Mouse (Mus musculus) activated CD4-positive, CD25-positive, alpha-beta regulatory T cell, adult 4 months (primary cell): ENCODE data around the gene Cat. TPM values are rescaled to one million over a fixed set of nuclear protein-coding genes. Genes with fewer than 3 reads are reported as not detected.

Experiments
- ATAC-seq: one replicate; pipeline ENCODE4 v1.8.0; 2017
- polyA plus RNA-seq, 2 experiments: library from polyadenylated mRNA; unstranded; fragments of 100-300 nt; shearing (Covaris generic); gene quantifications; one replicate each; pipeline ENCODE4 v1.2.1; 2017

Cat gene
- polyA plus RNA-seq, 2 experiments from 2014 or later = 104 to 110 TPM

DNA sequence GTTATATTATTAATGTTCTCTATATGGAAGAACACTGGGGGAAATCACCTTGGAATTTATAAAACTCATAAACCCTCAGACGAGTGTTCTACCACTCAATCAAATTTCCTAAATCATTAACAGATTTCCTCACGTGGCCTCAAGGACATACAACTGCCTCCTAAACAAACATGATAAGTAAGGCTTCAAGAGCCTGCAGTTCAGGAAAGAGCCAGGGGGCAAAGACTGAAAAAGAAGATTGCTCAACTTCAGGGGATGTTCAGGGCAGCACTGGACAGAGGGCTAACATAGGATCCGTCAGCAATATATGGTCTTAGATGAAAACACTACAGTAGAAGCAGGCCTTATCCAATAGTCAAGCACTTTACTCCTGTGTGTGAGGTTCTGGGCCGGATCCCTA, 7.5 kb downstream of the Cat start:
- ATAC-seq = no peak

DNA sequence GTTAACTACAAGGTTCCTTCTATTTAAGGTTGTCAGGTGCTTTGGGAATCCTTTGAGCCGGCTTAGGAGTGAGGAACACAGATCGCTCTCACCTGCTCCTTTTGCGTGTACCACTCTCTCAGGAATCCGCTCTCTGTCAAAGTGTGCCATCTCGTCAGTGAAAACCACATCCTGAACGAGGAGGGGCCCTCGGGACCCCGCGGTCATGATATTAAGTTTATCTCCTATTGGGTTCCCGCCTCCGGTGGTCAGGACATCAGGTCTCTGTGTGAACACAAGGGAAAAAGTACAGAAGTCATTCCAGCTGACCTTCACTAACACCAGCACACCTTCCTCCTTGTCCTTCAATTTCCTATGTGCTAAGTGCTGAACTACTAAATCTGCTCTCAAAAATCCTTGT, 8.3 kb downstream of the Cat start:
- ATAC-seq = no peak

DNA sequence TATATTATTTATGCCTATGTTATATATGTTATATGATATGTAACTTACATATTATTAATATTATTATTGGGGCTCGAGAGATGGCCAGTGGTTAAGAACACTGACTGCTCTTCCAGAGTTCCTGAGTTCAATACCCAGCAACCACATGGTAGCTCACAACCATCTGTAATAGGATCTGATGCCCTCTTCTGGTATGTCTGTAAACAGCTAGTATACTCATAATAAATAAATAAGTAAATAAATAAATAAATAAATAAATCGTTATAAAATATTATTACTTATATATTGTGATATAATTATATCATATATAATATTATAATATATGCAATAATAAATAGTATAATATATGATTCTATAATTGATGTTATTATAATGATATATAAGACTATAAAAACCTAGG, 8.8 kb downstream of the Cat start:
- ATAC-seq = no peak

DNA sequence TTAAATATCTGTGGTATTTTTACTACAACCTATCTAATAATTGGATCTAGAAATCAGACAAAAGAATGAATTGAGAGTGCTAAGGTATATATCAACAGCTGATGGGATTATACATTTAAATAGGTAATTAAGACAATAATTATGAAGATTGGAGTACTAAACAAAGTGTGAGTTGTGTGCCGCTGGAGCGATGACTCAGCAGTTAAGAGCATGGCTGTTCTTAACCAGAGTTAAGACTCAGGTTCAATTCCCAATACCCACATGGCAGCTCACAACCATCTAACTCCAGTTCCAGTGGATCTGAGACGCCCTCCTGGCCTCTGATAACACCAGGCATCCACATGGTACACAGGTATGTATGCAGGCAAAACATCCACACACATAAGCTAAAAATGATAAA, 11.6 kb downstream of the Cat start:
- ATAC-seq = no peak

DNA sequence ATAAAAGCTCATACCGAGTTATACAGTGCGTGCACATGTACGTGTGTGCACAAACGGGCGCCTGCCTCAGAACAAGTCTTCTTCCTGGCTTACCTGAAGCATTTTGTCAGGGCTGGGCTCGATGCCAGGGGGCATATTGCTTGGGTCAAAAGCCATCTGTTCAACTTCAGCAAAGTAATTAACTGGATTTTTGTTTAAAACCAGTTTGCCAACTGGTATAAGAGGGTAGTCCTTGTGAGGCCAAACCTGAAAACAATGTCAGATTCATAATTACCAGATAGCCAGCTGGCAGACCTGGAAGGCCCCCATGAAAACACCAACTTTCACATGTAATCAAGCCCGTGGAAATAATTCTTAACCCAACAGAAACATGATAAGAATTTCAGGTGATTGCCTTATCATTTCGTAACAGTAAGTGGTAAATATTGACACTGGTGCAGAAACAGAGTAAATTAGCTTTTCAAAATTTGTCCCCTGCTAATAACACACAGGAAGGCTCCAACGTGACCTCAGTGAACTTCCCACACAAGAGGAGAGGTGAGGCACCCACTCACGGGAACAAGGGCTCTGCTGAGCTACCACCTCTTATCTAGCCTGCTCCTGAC, 17.9 kb downstream of the Cat start:
- ATAC-seq = no peak

DNA sequence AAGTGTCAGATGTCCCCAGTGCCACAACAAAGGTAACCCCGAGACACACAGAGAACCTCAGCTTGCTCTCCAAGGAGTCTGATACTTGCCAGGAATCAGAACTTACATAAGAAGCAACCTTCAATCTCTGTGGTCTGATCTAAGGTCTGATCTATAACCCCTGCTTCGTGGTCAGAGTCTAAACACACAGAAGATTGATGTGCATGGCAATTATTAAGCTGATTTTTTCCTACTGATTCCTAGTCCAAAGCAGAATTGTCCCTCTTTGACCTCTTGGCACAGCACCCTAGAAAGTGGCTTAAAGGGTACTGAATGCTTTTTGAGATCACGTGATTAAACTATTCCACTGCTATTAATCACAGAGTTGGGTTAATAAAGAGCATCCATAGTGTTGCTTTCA, 18.7 kb downstream of the Cat start:
- no peak for ATAC-seq

DNA sequence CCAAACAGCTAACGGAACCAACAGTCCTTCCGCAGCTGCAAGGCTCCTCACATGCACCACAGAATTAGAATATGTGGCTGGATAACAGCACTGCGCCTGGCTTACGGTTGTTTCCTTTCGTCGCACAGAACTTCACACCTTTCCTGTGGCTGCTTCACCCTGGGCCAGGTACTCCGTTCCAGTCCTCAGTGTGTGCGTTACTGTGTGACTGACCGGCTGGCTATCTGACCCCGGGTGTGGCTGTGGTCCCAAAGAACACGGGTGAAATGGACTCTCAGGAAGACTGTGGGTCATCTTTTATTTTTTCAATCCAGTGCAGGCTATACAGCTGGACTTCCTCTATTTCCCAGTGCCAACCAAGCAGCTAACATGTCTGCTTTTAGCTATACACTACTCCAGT, 19.5 kb downstream of the Cat start:
- ATAC-seq = no peak

DNA sequence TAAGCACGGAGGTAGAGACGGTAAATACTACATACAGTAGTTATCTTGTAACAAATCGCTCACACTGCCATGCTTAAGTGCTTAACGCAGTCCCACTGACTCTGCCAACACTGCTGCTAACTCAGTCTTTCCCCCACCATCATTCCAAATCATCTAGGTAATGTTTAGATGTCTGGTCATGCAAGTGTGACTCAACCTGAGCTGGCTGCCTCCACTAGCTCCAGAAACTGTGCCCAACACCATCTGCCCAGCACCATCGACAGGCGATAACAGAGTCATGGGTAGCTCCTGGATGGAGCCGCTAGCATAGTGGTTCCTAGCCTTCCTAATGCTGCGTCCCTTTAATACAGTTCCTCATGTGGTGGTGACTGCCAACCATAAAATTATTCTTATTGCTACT, 20.4 kb downstream of the Cat start:
- ATAC-seq = no peak

DNA sequence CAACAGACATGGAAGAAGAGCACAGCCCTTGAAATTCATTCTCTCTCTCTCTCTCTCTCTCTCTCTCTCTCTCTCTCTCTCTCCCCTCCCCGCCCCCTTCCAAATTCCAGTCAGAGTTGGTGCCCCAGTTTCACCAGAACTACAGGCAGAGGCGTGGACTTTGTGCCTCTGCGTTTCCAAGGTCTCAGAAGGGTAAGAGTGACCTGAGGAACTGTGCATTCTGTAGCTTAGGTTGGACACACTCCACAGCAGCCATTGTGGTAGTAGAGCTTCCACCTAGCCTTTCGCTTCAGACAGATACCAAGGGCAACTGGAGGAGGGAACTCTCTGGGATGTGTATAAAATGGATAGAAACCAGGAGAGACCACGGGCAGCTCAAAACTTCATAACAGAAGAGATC, 22.2 kb downstream of the Cat start:
- no peak for ATAC-seq

DNA sequence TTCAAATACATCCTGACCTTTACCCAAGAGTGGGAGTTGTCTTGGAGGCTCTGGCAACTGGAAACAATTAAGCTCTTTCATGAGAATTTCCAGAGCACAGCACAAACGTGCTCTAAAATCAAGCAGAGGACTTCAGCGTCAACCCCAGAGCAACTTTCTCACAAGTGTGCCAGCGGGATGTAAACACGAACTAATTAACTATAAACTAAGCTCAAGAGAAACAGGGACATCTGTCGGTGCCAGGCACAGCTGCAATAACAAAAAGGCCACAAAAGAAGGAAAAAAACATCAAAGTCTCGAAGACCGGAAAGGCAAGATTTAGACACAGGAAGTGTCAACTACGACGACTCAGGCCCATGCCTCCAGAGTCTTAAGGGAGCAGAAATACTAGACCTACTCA, 23.2 kb downstream of the Cat start:
- ATAC-seq = no peak

DNA sequence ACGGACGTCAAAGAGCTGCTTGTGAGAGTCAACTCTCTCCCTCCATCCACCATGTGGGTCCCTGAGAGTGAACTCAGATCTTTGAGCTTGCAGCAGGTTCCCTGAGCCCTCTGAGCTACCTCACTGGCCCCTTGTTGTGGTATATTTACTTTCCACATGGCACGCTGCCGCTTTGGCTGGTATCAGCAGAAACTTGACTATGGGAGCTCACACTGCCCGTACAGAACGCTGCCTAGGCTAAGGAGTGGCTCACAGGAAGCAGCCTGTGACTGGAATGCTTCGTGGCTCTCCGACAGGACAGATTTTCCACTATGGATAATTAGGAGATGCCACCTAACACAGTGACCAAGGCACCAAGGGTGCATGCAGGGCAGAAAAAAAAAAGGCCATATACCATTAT, 23.8 kb downstream of the Cat start:
- no peak for ATAC-seq

DNA sequence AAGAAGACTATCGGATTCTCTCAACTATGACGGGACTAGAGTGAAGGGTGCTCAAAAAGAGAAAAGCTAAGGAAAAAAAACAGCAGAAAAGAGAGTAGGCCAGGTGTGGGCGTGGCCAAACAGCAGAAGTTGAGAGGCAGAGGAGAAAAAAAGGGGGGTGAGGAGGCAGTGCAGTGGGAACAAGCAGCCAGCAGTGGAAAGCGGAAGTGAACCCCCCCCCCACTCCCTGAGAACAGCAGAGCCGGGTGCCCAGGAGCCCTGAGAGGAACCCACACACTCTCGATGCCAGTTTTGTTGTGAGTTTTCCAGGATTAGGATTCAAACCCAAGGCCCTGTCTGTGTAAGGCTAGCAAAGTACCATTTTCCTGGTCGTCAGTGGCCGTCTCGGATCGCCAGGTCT, 25.9 kb downstream of the Cat start:
- no peak for ATAC-seq

DNA sequence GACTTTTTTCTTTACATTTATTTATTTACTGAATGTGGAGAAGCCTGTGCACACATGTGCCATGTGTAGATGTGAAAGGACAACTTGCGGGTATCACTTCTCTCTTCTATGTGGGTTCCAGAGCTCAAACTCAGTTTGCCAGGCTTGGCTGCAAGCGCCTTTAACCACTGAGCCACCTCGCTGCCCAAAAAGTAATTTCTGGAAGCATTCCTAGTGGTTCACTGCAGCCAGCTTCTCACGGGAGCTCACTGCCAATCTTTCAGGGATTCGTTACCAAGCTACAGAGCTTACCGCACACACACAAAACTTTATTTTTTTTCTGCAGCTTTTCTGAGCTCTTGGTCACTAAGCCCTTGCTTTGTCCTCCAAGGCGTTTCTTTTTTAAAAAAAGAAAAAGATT, 27.3 kb downstream of the Cat start:
- no peak for ATAC-seq

DNA sequence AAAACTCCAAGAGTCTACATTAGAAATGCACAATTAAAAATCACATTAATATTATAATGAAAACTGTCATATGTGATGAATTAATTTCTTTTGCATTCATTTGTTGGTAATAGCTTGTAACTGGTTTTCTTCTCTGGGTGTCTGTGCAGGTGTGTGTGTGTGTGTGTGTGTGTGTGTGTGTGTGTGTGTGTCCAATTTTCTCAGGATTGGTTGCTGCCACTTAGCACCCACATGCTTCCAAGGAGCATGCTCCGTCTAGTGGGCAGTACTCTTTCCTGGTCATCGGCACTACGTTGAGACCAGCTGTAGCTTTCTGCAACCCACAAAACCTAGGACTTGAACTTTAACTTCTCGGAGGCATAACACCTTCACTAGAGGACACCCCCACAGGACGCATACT, 27.9 kb downstream of the Cat start:
- ATAC-seq = no peak

DNA sequence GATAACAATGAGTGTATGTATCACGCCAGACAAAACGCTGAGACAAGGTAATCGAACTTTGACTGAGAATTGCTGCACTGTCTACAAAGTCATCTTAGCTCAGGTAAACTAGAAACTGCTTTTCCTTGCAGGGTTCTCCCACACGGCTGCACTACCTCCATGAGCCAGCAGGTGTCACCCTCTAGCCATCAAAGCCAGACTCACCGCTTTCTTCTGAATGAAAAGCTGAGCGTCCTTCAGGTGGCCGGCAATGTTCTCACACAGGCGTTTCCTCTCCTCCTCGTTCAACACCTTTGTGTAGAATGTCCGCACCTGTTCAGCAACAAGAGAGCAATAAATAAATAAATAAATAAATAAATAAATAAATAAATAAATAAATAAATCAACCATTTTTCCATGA, 28.3 kb downstream of the Cat start:
- peak; percentile 86 for ATAC-seq

DNA sequence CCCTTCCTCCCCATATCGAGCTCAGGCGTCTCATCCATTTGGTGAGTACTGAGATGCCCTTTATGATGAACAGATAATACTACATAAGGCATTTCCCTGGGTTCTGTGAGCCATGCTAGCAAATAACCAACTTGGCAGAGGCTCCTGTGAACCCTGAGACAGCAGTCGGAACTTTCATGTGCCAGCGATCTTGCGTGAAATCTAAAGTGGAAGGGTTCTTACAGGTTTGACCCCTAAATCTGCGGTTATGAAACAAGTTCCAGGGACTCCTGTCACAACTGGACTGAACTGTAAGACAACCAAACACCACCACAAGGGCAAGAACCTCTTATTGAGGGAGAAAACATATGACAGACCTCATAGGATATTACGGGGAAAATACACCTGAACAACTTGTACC, 29.2 kb downstream of the Cat start:
- ATAC-seq = no peak

DNA sequence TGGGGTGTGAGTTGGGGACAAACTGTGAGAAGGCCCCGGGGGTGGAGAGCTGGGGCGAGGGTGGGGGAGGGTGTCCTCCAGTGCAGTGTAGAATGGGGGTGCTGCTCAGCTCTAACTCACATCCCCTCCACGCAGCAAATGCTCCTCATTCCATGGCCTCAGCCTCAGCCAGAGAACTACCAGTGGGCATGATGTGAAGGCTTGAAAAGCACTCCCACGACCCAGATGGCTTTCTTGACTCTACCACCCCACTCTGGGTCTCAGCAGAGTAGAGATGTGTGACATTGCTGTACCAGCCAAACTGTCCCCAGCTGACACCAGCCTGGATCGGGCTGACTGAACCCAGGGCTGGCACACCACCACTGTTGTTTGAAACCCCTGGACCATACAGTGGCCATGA, 32.4 kb downstream of the Cat start:
- ATAC-seq = no peak

DNA sequence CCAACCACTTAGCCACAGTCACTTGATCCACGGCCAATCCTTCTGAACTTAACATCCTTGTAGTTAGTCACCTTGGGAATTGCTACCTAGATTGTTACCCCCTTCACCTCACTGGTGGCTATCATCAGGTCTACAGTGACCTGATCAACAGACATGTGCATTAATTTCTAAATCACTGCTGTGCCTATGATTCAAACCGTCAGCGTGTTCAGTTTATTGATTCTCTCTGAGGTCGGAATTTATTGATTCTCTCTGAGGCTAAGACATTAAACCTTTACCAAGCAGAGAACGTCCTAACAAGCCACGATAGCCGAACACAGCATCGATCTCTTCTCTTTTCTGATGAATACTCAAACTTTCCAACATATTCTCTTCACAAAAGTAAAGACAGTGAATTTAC, 34.7 kb downstream of the Cat start:
- no peak for ATAC-seq

DNA sequence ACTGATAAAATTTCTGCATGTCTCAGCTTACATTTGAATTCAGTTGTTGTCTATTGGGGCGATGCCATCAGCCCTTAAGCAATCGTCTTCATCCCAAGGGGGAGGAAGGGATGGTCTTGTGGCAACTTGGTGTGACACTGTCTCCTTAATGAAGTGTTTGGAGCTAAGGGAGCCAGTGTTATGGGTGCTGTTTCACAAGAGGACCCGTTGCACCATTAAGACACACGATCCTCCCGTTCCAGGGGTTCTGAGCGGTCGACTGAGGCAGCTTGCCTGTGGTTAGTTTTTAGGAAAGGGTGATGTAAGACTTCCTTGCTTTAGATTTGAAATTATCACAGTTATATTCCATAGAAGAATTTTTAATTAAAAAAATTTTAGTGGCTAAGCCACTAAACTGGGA, 35.1 kb downstream of the Cat start:
- no peak for ATAC-seq

DNA sequence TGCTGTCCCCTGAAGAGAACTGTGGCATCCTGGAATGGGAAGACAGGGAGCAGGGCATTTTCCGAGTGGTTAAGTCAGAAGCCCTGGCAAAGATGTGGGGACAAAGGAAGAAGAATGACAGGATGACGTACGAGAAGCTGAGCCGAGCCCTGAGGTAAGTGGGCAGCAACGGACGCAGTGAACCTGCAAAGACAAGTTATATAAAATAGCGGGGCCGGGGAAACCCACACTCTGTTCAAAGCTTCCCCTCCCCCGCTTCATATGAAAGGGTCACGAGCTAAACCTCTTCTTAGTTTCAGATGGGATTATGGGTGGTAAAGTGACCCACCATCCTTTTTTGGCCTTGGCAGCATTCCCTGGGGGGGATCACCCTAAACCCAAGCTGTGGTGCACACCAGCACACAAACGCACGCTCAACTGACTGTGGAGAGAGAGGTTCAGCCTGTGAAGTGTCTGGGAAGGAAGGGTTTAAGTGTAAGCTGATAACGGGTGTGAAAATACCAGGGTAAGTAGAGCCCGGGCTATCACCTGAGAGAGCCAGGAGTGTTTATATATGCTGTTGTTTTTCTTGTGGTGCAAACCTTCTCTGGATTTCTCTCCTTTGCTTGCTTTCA, 35.9 kb downstream of the Cat start:
- no peak for ATAC-seq

DNA sequence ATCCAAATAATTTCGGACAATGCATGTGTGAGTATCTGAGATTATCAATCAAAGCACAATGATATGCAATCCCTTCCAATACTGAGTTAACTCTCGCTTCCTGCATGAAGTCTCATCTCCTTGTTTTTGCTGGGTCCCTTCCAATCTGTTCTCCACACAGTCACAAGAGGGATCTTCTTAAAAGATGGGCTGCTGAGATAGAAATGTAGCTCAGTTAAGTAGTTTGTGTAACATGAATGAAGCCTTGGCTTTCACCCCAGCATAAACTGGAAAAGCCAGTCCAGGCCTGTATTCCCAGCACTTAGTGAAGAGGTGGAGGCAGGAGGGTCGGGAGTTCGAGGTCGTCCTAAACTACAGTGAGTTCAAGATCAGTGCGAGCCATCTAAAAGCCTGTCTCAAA, 38.6 kb downstream of the Cat start:
- ATAC-seq = no peak

DNA sequence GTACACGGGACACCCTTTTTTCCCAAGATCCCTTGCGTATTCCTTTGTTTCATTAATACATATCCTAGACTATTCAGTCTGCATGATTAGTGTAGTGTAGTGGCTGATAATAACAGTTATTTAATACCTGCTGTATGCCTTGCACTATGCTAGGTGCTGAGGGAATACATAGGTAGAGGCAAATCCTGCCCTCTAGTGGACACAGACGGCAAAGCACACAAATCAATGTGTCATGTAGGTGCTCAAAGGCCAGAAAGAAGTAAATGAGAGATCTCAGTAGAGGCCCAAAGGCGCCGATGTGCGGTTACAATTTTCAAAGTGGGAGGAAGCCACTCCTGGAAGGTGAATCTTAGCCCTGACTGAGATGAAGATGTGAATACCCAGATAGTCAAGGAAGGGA, 39.2 kb downstream of the Cat start:
- no peak for ATAC-seq

DNA sequence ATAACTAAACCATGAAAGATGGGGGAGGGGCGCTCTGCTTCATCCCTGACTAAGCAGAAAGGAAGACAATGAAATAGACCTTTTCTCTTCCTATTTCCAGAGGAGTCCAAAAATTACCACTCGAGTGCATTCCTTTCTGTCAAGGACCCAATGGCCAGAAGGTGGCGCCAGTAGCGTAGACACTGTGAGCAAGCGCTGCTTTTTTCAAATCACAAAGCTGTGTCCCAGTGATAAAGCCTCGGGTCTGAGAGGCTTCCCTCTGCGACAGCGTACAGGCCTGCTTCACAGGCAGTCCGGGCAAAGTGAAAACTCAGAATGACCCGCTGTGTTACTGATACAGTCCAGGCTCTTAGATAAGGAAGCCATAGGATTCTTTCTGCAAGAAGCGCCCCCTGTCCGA, 45.2 kb downstream of the Cat start:
- ATAC-seq = no peak

DNA sequence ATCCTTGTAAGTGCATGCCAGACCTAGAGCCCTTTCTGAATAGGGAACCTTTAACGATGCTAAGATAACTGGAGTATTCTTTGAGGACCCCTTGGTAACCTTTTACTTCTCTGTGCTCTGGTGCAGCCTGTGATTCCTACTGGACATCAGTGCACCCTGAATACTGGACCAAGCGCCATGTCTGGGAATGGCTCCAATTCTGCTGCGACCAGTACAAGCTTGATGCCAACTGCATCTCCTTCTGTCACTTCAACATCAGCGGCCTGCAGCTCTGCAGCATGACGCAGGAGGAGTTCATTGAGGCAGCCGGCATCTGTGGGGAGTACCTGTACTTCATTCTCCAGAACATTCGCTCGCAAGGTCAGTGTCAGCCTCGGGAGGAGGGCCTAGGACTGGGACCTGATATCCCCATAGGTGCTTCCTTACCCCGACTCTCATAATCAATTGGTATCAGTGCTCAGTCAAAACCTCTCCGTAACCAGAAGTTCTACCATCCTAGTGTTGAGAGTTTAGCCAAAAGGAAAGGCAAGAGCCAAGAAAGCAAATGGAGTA, 45.8 kb downstream of the Cat start:
- no peak for ATAC-seq

DNA sequence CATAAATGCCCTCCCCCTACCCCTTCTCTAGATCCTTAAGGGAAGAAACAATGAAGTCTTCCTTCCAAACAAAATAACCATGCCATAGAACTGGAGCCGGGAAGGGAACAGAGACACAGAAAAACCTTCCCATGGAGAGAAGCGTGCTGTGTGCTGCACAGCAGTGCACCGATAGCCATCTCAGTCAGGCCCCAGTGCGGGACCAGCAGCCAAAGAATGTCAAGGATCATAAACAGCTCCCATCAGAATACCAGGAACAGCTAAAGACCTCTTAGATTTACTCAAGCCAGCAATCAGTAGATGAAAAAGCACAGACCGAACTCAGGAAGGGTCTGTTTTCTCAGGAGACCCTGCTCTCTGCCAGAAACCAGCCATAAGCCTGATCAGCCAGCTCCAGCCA, 48.4 kb downstream of the Cat start:
- no peak for ATAC-seq
